Mouse (Mus musculus) stomach, postnatal 0 days (tissue): ENCODE results near the gene Rpl18a. TPM values are rescaled to one million over a fixed set of nuclear protein-coding genes. Genes with fewer than 3 reads are reported as not detected.
"Not testable (repeated sequence)": the region's sequence is repeated elsewhere in the genome, so short reads cannot be mapped to it uniquely, and the experiment has no call there.

Source experiments
- ATAC-seq: fragments of 200-750 bp; cut with Nextera tagmentation; 2 replicates; pipeline ENCODE4 v1.8.0; 2017; ENCODE audit not compliant: low FRiP score, low TSS enrichment
- DNase-seq: peaks from one replicate; pipeline ENCODE4 v3.0.0-alpha.2; 2016; ENCODE audit warnings: low spot score
- H3K27ac ChIP-seq: fragments of 300-500 bp; sonication (generic); replicated peaks from 2 replicates; pipeline ENCODE4 v1.5.1; 2014; ENCODE audit warnings: mild to moderate bottlenecking, control low read depth
- H3K27me3 ChIP-seq: fragments of 300-500 bp; sonication (generic); 2 replicates; pipeline ENCODE4 v1.6.1; 2014; ENCODE audit warnings: low read length; ENCODE audit not compliant: control insufficient read depth, insufficient read depth
- H3K36me3 ChIP-seq: fragments of 300-500 bp; sonication (generic); 2 replicates; pipeline ENCODE4 v1.6.1; 2014; ENCODE audit warnings: low read length, mixed read lengths; ENCODE audit not compliant: control insufficient read depth, insufficient read depth
- H3K4me1 ChIP-seq: fragments of 300-500 bp; sonication (generic); replicated peaks from 2 replicates; pipeline ENCODE4 v1.6.1; 2014; ENCODE audit warnings: antibody characterized with exemption; ENCODE audit not compliant: control insufficient read depth, insufficient read depth
- H3K4me2 ChIP-seq: fragments of 300-500 bp; sonication (generic); replicated peaks from 2 replicates; pipeline ENCODE4 v1.6.1; 2014; ENCODE audit warnings: low read depth, mild to moderate bottlenecking, control low read depth, moderate library complexity
- H3K4me3 ChIP-seq: fragments of 300-500 bp; sonication (generic); 2 replicates; pipeline ENCODE4 v1.5.1; 2014; ENCODE audit warnings: low read depth, low read length, control low read depth
- H3K9ac ChIP-seq: fragments of 300-500 bp; sonication (generic); 2 replicates; pipeline ENCODE4 v1.6.1; 2014; ENCODE audit warnings: mild to moderate bottlenecking, low read length, control low read depth, mixed read lengths
- H3K9me3 ChIP-seq: fragments of 300-500 bp; sonication (generic); 2 replicates; pipeline ENCODE4 v1.6.1; 2016; ENCODE audit warnings: low read length; ENCODE audit not compliant: control insufficient read depth
- CTCF ChIP-seq: IDR thresholded peaks from 2 replicates; pipeline ENCODE4 v1.5.1; 2016; ENCODE audit warnings: antibody characterized with exemption, low read depth, mild to moderate bottlenecking, moderate library complexity
- EP300 ChIP-seq: optimal IDR thresholded peaks from 2 replicates; pipeline ENCODE3; 2016; ENCODE audit warnings: antibody characterized with exemption
- WGBS: fragments of 180-500 bp; shearing (Covaris S2); extraction: QIAGEN DNeasy Blood & Tissue Kit; methylation state at CpG from one replicate; pipeline ENCODE4 v1.1.7; 2014; 5-methylcytosine and 5-hydroxymethylcytosine counted together
- polyA plus RNA-seq: library from polyadenylated mRNA; unstranded; fragments of >200 nt; fragmentation: Nextera tagmentation; extraction: Ambion mirVana; gene quantifications from 2 replicates; pipeline ENCODE4 v1.2.1, GENCODE M21; 2015

Rpl18a gene
- polyA plus RNA-seq, 1 experiment from 2014 or later = 4,207 TPM

- Histone ChIP-seq H3K9ac (no peak overlapping the region), H3K9me3 (no peaks in the 10 kb centered on the region), H3K27me3 (no peaks in the 10 kb centered on the region), H3K36me3 (no peaks in the 10 kb centered on the region), H3K4me2 (no peak overlapping the region), H3K4me3 (no peak overlapping the region), H3K4me1 (peaks cover 4% of the 10 kb centered on the region; the same call in 1 of the 2 replicates), H3K27ac (no peak overlapping the region)
- WGBS = 87% methylated on average over 2 of the region's 2 CpGs
- DNase-seq = no peak
- TF ChIP-seq CTCF (no peak), EP300 (no peak)
- ATAC-seq = no peak
Measured at GRCm38 (mm10) chr8:70900872-70901387, 3.7 kb upstream of the Rpl18a start.

GRCm38 (mm10) chr8:70899226-70899625 is 2.0 kb upstream of the Rpl18a start:
- H3K9ac ChIP-seq = no peak overlapping the region
- H3K4me1 ChIP-seq = peaks cover 4% of the 10 kb centered on the region; the same call in 1 of the 2 replicates
- H3K4me2 ChIP-seq = no peak overlapping the region
- H3K4me3 ChIP-seq = no peak overlapping the region
- peaks cover 10% of the 10 kb centered on the region for H3K36me3 ChIP-seq
- TF ChIP-seq CTCF (no peak), EP300 (no peak)
- H3K27ac ChIP-seq = no peak overlapping the region
- H3K9me3 ChIP-seq = no peaks in the 10 kb centered on the region
- no peaks in the 10 kb centered on the region for H3K27me3 ChIP-seq
- DNase-seq (no peak), ATAC-seq (no peak)
- WGBS = 88% methylated on average over 2 of the region's 2 CpGs

GRCm38 (mm10) chr8:70898661-70899198 is 1.5 kb upstream of the Rpl18a start:
- no peak for ATAC-seq
- Histone ChIP-seq H3K27me3 (no peaks in the 10 kb centered on the region), H3K4me2 (no peak overlapping the region), H3K36me3 (peaks cover 12% of the 10 kb centered on the region), H3K9me3 (no peaks in the 10 kb centered on the region), H3K27ac (no peak overlapping the region), H3K4me3 (no peak overlapping the region), H3K9ac (no peak overlapping the region), H3K4me1 (peaks cover 4% of the 10 kb centered on the region; the same call in 1 of the 2 replicates)
- TF ChIP-seq EP300 (no peak), CTCF (no peak; the same call in 1 of the 2 replicates)
- DNase-seq = no peak
- 30% methylated on average over 2 of the region's 2 CpGs for WGBS

GRCm38 (mm10) chr8:70897681-70898413 is 635 bp upstream of the Rpl18a start:
- TF ChIP-seq EP300 = no peak
- peak; percentile 95 for TF ChIP-seq CTCF
- Histone ChIP-seq H3K4me2 (peak overlapping the region; percentile 73), H3K36me3 (peaks cover 12% of the 10 kb centered on the region), H3K9me3 (no peaks in the 10 kb centered on the region), H3K27me3 (no peaks in the 10 kb centered on the region), H3K4me3 (peak overlapping the region; percentile 84), H3K27ac (peak overlapping the region; percentile 85), H3K9ac (peak overlapping the region; percentile 71), H3K4me1 (peaks cover 4% of the 10 kb centered on the region; the same call in 1 of the 2 replicates)
- WGBS = under 1% methylated on average over 20 of the region's 20 CpGs
- ATAC-seq = peak; percentile 44
- peak; percentile 87 for DNase-seq

- no peak for TF ChIP-seq CTCF
- TF ChIP-seq EP300 = no peak
- H3K27ac ChIP-seq = peak overlapping the region; percentile 81
- DNase-seq = no peak
Measured at GRCm38 (mm10) chr8:70896316-70897020, 744 bp downstream of the Rpl18a start.

GRCm38 (mm10) chr8:70895571-70896259 is 1.5 kb downstream of the Rpl18a start:
- Histone ChIP-seq H3K36me3 (peaks cover 12% of the 10 kb centered on the region), H3K4me2 (peak overlapping the region; percentile 92), H3K4me3 (peak overlapping the region; percentile 84; the same call in 1 of the 2 replicates)
- H3K9me3 ChIP-seq, H3K27ac ChIP-seq, H3K4me1 ChIP-seq, H3K27me3 ChIP-seq, H3K9ac ChIP-seq, DNase-seq, ATAC-seq: not testable (repeated sequence)
- WGBS = 80% methylated on average over 23 of the region's 24 CpGs

More at GRCm38 (mm10) chr8:70896316-70897020, 744 bp downstream of the Rpl18a start:
- H3K27me3 ChIP-seq = no peaks in the 10 kb centered on the region; the same call in 1 of the 2 replicates
- peaks cover 12% of the 10 kb centered on the region for H3K36me3 ChIP-seq
- H3K4me3 ChIP-seq = peak overlapping the region; percentile 84
- H3K9me3 ChIP-seq = no peaks in the 10 kb centered on the region
- 3% methylated on average over 25 of the region's 25 CpGs for WGBS
- peaks cover 4% of the 10 kb centered on the region; the same call in 1 of the 2 replicates for H3K4me1 ChIP-seq
- ATAC-seq = no peak
- peak overlapping the region; percentile 92 for H3K9ac ChIP-seq
- peak overlapping the region; percentile 92 for H3K4me2 ChIP-seq
